Mouse (Mus musculus): ENCODE results near the gene Adamts9.
A peak's percentile ranks its signal among the peaks of the same experiment; 100 is the strongest.

Adamts9 gene

DNA sequence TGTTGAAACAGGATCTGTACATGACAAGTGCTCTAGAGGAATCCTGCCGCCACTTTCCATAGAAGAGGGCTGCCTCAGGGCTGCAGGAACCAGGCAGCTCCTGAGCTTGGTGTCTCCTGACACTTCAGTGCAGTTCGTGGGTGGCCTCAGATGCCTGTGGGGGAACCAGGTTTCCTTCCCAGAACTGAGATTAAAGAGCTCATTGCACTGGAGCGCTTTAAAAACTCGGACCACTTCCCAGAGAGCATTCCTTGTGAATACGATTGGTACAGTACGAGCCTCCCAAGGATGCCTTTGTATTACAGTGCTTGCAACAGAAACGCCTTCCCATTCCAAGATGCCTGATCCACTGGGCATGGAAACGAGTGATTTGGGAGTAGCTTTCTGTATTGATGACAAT, 18.8 kb downstream of the Adamts9 start:
- DNase-seq (ENCODE audit: low spot score) = no peak

DNA sequence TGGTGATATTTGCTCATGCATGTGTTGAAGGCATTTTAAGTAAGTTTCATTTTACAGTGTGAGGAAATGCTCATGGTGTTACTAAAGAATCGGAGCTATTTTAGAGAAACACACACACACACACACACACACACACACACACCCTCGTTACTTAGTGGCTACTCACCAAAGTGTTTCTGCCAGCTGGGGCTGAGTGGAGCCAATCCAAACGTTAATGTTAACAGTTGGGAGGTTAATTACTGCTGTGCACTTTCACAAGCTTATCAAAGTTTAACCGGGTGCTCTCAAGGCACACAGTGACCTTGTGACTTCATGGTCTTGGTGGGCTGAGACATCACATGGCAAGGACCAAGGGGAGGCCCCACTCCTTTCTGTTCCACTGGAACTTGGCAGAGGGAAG, 21.4 kb downstream of the Adamts9 start:
- DNase-seq (ENCODE audit: low spot score) = no peak

DNA sequence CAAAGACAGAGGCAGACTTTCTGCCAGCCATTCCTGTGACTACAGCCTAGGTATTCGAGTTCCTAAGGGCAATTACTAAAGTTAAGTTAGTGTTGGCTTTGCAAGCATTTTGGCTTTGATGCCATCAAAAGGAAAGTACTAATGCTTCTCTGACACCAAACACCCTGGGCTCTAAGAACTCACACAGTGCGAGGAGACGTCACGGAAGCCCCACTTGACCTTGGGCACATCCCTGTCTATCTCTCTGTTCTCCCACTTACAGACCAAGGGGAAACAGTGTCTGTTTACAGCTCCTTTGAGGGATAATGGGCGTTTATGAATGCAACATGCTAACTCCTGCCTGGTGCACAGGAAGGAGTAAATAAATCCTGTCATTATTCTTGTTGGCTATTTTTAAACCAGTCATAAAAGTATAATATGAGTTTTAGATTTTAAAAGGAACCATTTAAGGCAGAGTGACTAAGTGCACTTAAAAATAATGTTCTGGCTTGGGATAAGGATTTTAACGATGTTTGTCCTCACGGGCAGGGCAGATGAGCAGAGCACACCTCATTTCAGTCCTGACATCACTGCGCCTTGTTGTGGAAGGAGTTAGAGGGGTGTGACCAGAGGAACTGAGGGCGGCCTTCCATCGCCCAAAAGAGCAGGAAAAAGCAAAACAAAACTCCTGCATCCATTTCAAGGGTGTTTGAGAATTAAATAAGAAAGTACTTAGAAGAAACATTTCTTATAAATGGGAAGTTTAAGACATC, 22.2 kb downstream of the Adamts9 start:
- no peak for DNase-seq (ENCODE audit: low spot score)

DNA sequence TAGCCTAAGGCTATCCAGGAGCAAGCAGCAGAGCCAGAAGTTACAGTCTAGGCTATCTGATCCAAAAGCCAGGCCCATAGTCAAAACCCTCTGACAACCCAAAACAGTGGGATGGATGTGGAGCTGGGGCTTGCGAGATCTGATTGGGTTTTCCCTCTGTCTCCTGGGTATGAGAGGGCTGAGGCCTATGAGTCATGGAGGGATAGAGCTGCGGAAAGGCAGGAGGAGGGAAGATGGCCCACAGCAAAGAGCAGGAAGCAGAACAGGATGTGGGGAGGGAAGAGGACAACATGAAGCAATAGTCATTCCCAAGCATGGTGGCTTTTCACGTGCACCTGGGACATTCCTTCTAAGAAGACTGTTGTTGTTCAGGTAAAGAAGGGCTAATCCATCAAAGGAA, 32.7 kb downstream of the Adamts9 start:
- DNase-seq (ENCODE audit: low spot score) = no peak

DNA sequence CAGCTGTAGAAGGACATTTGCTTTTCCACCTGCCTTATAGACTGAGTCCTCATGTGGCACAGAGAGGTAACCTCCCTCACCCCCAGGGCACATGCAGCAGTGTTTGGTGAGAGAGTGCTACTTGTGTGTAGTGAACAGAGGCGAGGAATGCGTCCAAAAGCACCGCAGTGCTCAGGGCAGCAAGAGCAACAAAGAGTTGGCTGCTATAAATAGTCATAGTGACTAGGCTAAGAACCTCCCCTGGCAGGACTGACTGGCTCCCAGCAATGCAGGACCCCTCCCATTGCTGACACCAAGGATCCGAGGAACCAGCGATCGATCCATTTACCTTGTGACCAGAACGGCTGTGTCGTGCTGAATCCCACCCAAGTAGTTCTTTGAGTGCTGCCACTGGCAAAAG, 33.9 kb downstream of the Adamts9 start:
- no peak for DNase-seq (ENCODE audit: low spot score)

DNA sequence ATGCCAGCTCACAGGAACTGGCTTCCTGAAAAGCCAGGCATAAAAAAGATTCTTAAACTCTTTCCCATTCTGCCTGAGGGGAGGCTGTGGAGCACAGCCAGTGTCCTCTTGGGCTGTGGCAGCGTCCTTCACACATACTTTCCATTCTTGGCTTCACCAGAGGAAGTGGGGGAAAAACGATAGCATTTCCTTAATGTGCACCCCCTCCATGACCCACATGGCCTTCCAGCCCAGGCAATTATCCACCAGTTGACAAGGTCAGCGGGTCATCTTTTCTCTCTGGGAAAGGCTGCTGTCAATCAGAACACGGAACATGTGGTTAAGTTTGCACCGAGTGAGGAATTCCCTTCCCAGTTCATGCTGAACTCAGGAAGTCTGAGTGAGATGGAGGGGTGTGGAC, 37.4 kb downstream of the Adamts9 start:
- peak; percentile 13 for DNase-seq (ENCODE audit: low spot score)

DNA sequence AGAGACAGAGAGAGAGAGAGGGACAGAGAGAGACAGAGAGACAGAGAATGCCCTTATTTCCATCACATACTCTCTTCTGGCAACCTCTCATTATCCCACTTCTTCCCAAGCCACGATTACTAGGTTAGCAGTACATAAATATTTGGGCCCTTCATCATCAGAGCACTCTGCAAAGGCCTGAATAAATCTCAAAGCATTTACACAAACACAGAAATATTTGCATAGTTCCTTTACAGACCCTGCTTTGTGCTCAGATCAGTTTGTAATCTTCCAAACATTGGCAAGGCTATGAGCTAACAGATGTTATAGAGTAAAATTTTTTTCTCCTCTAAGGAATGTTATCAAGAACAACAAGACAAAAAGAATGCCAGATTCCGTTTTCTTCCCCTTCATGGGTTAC, 38.8 kb downstream of the Adamts9 start:
- no peak for DNase-seq (ENCODE audit: low spot score)

DNA sequence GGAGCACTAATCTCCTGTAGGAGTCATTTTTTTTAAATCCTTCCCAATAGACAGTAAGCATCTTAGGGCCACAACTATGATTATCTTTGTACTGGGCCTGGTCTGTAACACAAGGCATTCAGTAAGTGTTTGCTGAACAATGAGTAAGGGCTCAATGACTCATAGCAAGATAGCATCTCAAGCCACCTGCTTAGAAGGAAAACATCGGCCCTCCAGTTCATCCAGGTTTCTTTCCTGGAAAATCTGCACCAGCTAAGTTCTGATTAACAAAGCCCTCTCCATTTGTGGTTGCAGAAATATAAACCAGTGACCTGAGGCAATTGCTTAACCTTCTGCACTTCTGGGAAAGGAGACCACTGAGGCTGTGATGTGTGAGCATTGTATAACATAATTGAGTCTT, 39.3 kb downstream of the Adamts9 start:
- no peak for DNase-seq (ENCODE audit: low spot score)

DNA sequence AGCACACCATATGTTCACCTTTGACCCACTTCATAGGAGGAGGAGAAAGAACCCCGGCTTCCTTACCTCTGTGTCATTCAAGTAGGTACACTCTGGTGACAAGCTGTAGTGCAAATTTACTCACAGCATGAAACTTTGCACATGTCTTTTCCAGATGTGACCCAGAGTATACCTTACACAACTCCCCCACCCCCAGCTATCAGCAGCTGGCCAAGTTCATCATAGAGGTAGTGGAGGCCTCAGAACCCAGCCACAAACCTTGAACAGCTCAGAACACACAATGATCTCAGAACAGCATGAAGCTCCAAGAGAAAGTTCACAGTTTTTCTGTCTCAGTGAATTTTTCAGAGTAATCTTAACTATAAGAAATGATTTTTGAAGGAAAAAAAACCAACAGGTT, 51.8 kb downstream of the Adamts9 start:
- DNase-seq (ENCODE audit: low spot score) = no peak

DNA sequence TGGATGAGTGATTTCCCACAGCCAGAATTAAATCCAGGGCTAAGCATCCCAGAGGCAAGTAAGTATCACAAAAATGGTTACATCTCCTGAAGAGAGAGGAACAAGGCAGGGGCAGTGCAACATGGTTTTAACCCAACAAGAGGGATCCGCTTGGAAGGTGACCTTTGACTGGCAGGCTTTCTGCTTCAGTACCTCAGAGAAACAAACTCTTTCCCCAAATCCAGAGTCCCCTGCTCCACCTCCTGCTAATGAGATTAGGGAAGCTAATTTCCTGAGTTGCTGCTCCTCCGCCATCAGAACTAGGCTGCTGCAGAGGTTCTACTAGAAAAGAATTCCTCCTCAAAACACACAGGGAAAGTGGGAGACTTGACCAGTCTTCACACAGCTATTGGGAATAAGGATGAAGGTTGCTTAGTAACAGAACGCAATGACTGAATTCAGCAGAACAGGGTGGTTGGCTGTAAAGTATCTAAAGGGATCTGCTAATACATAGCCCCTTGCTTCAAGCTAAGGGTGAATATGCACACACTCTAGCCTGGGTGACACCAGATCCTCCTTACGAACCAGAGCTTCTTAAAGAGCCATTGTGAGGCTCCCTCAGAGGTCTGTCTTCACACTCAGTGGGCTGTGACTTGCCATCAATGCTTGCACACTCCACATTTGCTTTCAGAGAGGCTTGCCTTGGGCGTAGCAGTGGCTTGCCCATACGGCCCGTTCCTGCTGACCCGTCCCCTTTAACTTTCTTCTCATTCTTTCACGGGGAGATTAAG, 60.0 kb downstream of the Adamts9 start:
- DNase-seq (ENCODE audit: low spot score) = no peak

DNA sequence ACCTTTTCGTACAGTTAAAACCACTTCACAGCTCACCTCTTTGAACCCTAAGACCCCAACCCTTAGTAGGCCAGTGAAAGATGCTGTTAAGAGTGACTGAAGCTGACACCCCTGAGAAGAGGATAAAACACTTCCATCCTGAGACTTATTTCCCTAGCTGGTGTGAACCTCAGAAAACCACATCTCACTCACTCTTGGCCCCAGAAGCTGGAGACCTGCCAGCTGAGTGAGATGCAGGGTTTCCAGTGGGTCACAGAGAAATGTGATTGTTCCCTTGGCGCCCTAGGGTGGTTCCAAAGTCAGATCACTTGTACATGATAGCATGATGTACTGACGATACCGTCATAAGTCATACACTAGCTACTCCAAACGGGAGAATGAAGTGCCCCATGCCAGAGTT, 60.8 kb downstream of the Adamts9 start:
- DNase-seq (ENCODE audit: low spot score) = no peak

DNA sequence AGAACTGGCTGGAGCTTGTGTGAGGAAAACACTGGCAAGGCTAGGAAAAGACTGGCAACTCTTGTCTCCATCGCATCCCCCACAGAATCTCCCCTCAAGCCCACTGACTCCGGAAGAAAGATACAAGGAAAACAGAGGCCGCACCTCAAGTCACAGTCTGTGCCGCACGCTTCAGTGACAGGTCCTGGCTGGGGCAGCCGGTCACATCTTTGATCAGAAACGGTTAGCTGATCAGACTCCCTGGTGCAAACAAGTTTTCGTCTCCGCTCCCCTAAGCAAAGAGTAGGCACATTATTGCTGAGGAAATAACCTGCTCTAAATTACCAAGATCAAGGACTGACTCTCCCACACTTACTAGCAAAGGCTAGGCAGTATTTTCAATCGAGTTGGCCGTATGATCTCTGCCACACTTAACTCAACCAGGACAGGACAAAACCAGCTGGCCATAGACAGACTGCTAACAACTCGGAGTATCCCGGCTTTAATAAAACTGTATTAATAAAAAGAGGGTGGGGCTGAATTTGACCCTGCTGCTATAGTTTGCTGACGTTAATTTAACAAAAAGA, 63.5 kb downstream of the Adamts9 start:
- no peak for DNase-seq (ENCODE audit: low spot score)

DNA sequence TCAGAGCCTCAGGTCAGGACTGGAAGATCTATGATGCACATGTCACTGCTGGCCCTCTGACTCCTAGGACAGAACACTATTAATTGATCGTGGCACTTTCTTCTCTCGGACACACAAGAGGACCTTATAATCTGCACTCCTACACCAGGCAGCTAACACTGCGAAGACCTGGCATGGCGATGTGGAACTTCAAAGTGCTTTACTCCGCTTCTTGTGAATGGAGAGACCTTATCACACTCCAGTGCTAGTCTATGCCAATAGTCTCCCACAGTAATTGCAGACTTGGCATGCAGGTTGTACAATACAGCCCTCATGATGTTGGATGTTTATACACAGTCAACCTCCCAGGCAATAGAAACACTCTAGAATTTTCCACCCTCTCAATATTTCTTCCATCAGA, 64.5 kb downstream of the Adamts9 start:
- no peak for DNase-seq (ENCODE audit: low spot score)

DNA sequence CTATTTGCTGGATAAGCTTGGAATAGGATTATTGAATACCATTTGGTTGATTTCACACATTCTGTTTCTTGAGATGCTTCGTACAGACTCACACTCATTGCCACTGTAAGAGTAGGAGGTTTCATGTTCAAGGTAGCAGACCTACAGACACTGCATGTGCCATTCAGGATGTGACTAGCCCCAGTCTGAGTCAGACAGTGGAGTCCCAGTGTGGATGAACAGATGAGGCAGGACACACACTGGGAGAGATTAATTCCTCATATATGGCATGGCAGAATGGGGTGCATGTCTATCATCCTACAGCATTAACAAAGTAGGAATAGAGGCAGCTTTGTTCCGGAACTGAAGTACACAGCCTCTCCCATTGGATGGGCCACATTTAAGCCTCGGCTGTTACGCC, 66.1 kb downstream of the Adamts9 start:
- no peak for DNase-seq (ENCODE audit: low spot score)

DNA sequence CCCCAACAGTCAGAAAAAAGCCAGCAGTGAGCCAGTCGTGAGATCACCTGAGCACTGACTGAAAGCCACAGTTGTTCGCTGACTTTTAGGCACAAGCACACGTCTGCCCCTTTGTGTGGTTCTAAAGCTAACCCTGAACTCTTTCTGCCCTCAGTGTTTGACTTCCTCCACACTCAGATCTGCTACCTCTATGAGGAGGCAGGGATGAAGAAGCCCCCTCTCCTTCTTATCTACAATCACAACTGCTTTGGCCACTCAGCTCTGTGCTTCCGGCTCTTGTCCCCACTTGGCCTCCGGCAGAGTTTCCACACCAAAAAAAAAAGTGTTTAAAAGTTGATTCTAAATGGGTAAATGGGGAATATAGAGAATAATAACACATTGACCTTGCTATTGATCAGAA, 67.2 kb downstream of the Adamts9 start:
- DNase-seq (ENCODE audit: low spot score) = no peak

DNA sequence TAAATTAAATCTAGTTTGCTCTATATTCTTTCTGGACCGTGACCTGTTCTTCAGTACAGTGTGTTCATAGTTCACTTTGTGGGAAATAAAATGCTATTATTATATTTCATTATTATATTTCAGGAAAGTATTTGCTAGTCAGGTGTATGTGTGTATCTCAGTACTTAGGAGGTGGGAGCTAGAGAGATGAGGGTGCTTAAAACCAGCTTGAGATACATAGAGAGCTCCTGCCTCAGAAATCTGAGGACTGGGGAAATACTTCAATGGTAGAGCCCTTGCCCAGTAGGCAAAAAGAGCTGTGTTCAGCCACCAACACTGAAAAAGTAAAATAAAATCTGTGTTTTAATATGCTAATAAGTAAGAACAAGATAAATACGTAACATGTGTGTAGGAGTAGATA, 68.0 kb downstream of the Adamts9 start:
- DNase-seq (ENCODE audit: low spot score) = no peak

DNA sequence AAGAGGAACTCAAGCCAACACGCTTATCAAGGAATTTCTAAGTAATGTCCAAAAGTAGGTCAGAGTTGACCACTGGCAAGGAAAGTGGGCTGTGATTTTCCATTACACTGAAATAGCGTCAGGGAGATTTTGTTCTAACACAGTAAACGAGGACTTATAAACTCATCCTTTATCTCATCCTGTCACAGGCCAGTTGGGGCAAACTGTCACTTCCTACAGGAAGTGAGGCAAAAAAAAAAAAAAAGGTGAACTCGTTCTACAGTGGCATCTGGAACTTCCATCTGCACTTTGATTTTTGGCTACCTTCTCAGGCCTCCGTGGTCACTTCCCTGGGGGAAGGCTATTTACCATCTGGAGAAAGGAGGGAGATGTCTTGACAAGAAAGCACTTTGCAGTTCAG, 68.4 kb downstream of the Adamts9 start:
- no peak for DNase-seq (ENCODE audit: low spot score)

DNA sequence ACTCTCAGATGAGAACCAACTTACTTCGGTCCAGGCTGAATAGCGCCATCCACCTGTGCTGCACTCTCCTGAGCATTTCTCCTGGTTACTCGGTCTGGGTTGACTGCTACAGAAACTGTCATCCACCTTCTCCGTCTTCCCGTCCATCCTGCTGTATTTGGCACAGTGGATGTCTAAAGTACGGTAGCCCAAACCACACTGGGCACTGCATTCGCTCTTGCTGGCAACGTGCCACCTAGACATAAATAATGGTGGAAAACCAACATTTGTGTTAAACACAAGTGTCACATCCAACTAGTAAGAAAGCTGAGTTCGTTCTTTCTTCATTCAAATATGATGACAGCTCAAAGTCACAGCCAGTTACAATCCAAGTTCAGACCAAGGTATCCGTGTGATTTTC, 70.5 kb downstream of the Adamts9 start:
- no peak for DNase-seq (ENCODE audit: low spot score)

DNA sequence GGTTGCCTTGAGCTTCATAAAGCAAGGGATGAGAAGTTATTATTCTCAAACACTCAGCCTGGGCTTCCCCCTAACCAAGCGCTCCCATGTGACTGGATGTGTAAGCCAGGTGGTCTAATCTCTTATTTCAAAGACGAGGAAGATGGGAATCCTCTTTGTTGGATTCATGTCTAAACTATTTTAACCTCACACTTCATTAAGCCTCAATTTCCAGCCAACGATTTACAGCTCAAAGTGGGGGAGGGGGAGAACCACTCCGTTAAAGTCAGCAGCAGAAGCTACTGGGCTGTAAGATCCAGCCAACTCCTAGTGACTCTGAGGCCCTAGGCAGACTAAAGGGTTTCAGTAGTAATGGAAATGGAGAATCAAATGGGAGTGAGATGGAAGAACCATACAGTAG, 71.5 kb downstream of the Adamts9 start:
- DNase-seq (ENCODE audit: low spot score) = no peak

DNA sequence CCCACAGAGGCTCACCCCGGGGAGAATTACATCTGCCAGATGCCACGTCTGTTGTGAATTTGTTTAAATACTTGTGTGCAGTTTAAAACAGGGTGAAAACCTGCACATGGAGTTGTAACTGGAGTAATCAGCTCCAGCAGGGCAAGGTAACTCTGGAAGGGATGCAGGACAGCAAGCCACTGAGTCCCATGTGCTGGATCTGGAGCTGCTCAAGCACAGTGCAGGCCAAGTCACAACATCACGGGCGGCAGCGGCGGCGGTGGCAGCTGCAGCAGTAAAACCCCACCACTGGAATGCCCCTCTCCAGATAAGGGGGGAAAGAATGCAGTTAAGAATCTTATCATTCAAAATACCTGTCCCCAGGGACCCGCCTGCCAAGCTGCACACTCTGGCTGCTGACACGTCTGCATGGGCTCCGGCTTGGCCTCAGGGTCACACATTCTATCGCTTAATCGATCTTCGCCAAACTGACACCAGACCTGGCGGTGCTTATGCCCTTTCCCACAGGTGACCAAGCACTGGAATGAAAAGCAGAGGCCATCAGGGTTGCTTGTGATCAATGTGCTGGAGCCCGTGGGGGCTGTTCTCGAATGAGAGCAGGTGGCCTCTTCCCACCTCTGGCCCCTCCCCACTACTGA, 73.6 kb downstream of the Adamts9 start:
- DNase-seq (ENCODE audit: low spot score) = peak; percentile 15

DNA sequence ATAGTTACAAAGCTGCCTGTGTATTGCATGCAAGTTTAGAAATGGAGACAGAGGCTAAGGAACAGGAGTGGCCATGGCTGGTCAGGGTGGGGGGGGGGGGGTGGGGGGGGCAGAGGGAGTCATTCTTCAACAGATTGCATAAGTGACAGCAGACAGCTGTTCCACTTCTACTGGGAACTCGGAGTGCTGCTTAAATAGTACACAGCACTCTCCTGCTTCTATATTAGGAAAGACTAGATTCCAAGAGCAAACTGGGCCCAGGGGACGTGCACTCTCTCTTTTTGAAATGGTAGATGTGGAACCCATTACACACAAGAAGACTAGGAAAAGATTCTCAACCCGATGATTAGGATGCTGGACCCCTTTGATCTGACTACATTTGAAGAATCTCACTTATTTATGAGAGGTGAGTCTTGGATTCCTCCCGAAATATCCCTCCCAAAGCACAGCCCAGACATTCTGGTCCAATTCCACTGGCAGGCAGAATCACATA, 74.2 kb downstream of the Adamts9 start, which contains the start of gene Gm15737:
Gm15737 (plus strand) TSS at position 269 of the 493 bp plus-strand sequence.
- DNase-seq (ENCODE audit: low spot score) = no peak

DNA sequence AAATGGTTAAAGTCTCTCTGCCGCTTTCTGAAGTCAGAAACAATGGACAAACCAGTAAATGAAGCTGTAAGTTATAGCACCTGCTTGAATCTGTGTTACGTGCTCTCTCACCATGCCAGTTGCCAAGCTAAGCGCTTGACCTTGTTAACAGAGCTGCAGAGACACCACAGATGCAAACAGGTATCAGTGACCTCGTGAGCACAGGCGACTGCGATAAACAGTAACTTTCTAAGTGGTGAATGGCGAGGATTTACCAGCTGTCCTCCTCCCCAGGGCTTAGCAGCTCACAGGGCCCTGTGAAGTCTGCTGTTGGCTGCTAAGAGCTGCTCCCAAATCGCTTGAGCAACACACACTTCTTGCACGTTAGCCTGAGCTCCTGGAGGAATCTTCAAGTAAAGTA, 80.7 kb downstream of the Adamts9 start:
- DNase-seq (ENCODE audit: low spot score) = no peak
